Mouse (Mus musculus) liver, embryonic 13.5 days (tissue): ENCODE data around the gene Vcp. TPM values are rescaled to one million over a fixed set of nuclear protein-coding genes. Genes with fewer than 3 reads are reported as not detected.
"Not testable (repeated sequence)": the region's sequence is repeated elsewhere in the genome, so short reads cannot be mapped to it uniquely, and the experiment has no call there.

Experiments
- ATAC-seq: fragments of 200-750 bp; cut with Nextera tagmentation; 2 replicates; pipeline ENCODE4 v1.8.0; 2017; ENCODE audit warnings: low read depth, mild to moderate bottlenecking, moderate number of reproducible peaks, moderate library complexity
- DNase-seq: peaks from one replicate; pipeline ENCODE4 v3.0.0; 2022
- H3K27ac ChIP-seq: fragments of 300-500 bp; sonication (generic); 2 replicates; pipeline ENCODE4 v1.5.1; 2015; ENCODE audit warnings: moderate library complexity, mild to moderate bottlenecking, inconsistent platforms
- H3K27me3 ChIP-seq: fragments of 300-500 bp; sonication (generic); 2 replicates; pipeline ENCODE4 v1.6.1; 2015; ENCODE audit warnings: mild to moderate bottlenecking, inconsistent platforms
- H3K36me3 ChIP-seq: fragments of 300-500 bp; sonication (generic); 2 replicates; pipeline ENCODE4 v1.6.1; 2015; ENCODE audit warnings: mild to moderate bottlenecking, inconsistent platforms
- H3K4me1 ChIP-seq: fragments of 300-500 bp; sonication (generic); replicated peaks from 2 replicates; pipeline ENCODE4 v1.6.1; 2015; ENCODE audit warnings: inconsistent platforms
- H3K4me2 ChIP-seq: fragments of 300-500 bp; sonication (generic); 2 replicates; pipeline ENCODE4 v1.6.1; 2015; ENCODE audit warnings: inconsistent platforms, mild to moderate bottlenecking, moderate library complexity
- H3K4me3 ChIP-seq: fragments of 300-500 bp; sonication (generic); replicated peaks from 2 replicates; pipeline ENCODE4 v1.5.1; 2015; ENCODE audit warnings: mild to moderate bottlenecking, inconsistent platforms
- H3K9ac ChIP-seq: fragments of 300-500 bp; sonication (generic); 2 replicates; pipeline ENCODE4 v1.6.1; 2015; ENCODE audit warnings: mild to moderate bottlenecking, inconsistent platforms
- H3K9me3 ChIP-seq: fragments of 300-500 bp; sonication (generic); replicated peaks from 2 replicates; pipeline ENCODE4 v1.6.1; 2016; ENCODE audit warnings: inconsistent platforms
- WGBS: fragments of 180-500 bp; shearing (Covaris S2); methylation state at CpG from one replicate; pipeline ENCODE4 v1.1.7; 2015; ENCODE audit not compliant: insufficient replicate concordance; 5-methylcytosine and 5-hydroxymethylcytosine counted together
- polyA plus RNA-seq: library from polyadenylated mRNA; unstranded; fragments of >200 nt; fragmentation: Nextera tagmentation; extraction: Ambion mirVana; gene quantifications from 2 replicates; pipeline ENCODE4 v1.2.1, GENCODE M21; 2015

Vcp gene
- polyA plus RNA-seq, 1 experiment from 2014 or later, result 273 TPM

GRCm38 (mm10) chr4:43005765-43006164 is 5.5 kb upstream of the Vcp start:
- Histone ChIP-seq H3K36me3 (peaks cover 23% of the 10 kb centered on the region), H3K4me3 (no peak overlapping the region), H3K9me3 (no peaks in the 10 kb centered on the region), H3K9ac (no peak overlapping the region), H3K4me1 (peaks cover 29% of the 10 kb centered on the region), H3K27ac (no peak overlapping the region), H3K4me2 (no peak overlapping the region), H3K27me3 (no peaks in the 10 kb centered on the region)
- DNase-seq, result peak; percentile 38
- 42% methylated on average over 2 of the region's 2 CpGs for WGBS
- ATAC-seq, result no peak

DNA sequence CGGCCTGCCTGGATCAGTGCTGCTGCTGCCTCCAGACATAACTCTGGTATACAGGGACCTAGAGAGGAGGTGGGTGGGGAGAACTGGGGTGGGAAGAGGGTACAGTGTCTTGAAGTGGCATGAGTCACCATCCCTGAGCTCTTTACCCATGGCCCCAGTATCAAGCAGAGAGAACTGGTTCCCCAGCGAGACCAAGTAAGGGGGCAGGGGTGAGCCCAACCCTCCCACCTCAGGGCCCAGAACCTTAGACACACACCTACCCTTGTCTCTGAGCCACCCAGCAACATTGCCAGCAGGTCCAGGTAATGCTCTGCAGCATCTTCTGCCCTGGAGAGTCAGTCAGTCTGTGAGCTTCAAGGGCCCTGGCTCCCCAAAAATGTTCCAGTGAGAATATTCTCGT is 4.6 kb upstream of the Vcp start:
- no peak overlapping the region; the same call in 1 of the 2 replicates for H3K9ac ChIP-seq
- WGBS, result 89% methylated on average over 3 of the region's 3 CpGs

GRCm38 (mm10) chr4:43002756-43003439 is 2.6 kb upstream of the Vcp start:
- no peak for DNase-seq
- H3K27me3 ChIP-seq, result no peaks in the 10 kb centered on the region
- 77% methylated on average over 12 of the region's 12 CpGs for WGBS
- no peaks in the 10 kb centered on the region for H3K9me3 ChIP-seq
- H3K4me1 ChIP-seq, result peaks cover 22% of the 10 kb centered on the region
- H3K9ac ChIP-seq, result no peak overlapping the region
- ATAC-seq, result no peak
- no peak overlapping the region for H3K4me3 ChIP-seq
- H3K27ac ChIP-seq, result no peak overlapping the region
- peaks cover 29% of the 10 kb centered on the region for H3K36me3 ChIP-seq
- no peak overlapping the region for H3K4me2 ChIP-seq

More for the DNA sequence above, 4.6 kb upstream of the Vcp start:
- Histone ChIP-seq H3K27ac (no peak overlapping the region), H3K4me2 (no peak overlapping the region), H3K27me3 (no peaks in the 10 kb centered on the region), H3K4me3 (no peak overlapping the region), H3K9me3 (no peaks in the 10 kb centered on the region), H3K36me3 (peaks cover 23% of the 10 kb centered on the region), H3K4me1 (peaks cover 29% of the 10 kb centered on the region)
- no peak for DNase-seq
- ATAC-seq, result no peak

GRCm38 (mm10) chr4:43001272-43001671 is 965 bp upstream of the Vcp start:
- DNase-seq, result no peak
- Histone ChIP-seq H3K4me3 (no peak overlapping the region), H3K9ac (no peak overlapping the region), H3K4me1 (peaks cover 33% of the 10 kb centered on the region), H3K36me3 (peaks cover 36% of the 10 kb centered on the region), H3K27ac (peak overlapping the region; percentile 85; the same call in 1 of the 2 replicates), H3K27me3 (no peaks in the 10 kb centered on the region), H3K9me3 (no peaks in the 10 kb centered on the region), H3K4me2 (no peak overlapping the region)
- ATAC-seq, result no peak
- WGBS, result 70% methylated on average over 2 of the region's 2 CpGs

GRCm38 (mm10) chr4:42999451-43000140 is 711 bp downstream of the Vcp start:
- Histone ChIP-seq H3K27me3 (no peaks in the 10 kb centered on the region), H3K27ac (peak overlapping the region; percentile 100), H3K9ac (peak overlapping the region; percentile 98), H3K4me1 (peaks cover 33% of the 10 kb centered on the region), H3K36me3 (peaks cover 42% of the 10 kb centered on the region), H3K4me2 (peak overlapping the region; percentile 79), H3K9me3 (no peaks in the 10 kb centered on the region), H3K4me3 (peak overlapping the region; percentile 97)
- DNase-seq (peak; percentile 75), ATAC-seq (peak; percentile 71)
- WGBS, result under 1% methylated on average over 51 of the region's 51 CpGs

DNA sequence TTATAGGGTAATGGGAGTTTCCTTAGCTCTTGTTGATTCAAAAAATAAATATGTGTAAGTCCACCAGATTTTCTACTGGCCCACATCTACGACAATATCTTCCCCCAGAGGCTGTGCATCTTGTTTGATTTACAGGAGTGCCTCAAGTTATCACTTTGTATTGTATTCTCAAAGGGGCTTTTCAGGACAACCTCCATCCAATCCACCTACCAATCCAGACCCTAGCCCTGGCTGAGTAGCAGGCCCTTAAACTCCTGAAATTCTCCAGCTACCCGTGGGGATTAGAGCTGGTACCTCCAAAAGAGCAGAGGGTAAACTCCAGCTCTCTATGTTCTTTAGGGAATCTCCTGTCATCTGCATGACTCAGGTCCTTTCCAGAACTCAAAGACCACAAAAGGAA is 2.3 kb downstream of the Vcp start:
- H3K4me3 ChIP-seq, result peak overlapping the region; percentile 97
- H3K4me2 ChIP-seq, result peak overlapping the region; percentile 79
- H3K9me3 ChIP-seq, result no peaks in the 10 kb centered on the region
- H3K9ac ChIP-seq, result peak overlapping the region; percentile 98
- H3K36me3 ChIP-seq, result peaks cover 55% of the 10 kb centered on the region
- peaks cover 33% of the 10 kb centered on the region for H3K4me1 ChIP-seq
- H3K27ac ChIP-seq, result peak overlapping the region; percentile 53
- ATAC-seq (no peak), DNase-seq (no peak)
- no peaks in the 10 kb centered on the region for H3K27me3 ChIP-seq
- 49% methylated on average over 2 of the region's 2 CpGs for WGBS

- no peaks in the 10 kb centered on the region for H3K27me3 ChIP-seq
Measured at GRCm38 (mm10) chr4:42988296-42988695, 12.0 kb downstream of the Vcp start.

GRCm38 (mm10) chr4:42980467-42980866 is 19.8 kb downstream of the Vcp start:
- H3K27me3 ChIP-seq, H3K9me3 ChIP-seq, H3K9ac ChIP-seq, H3K4me1 ChIP-seq, DNase-seq, H3K27ac ChIP-seq, H3K4me3 ChIP-seq, ATAC-seq, H3K4me2 ChIP-seq: not testable (repeated sequence)
- peaks cover 75% of the 10 kb centered on the region for H3K36me3 ChIP-seq
- 80% methylated on average over 8 of the region's 8 CpGs for WGBS

More at GRCm38 (mm10) chr4:42988296-42988695, 12.0 kb downstream of the Vcp start:
- Histone ChIP-seq H3K4me1 (no peaks in the 10 kb centered on the region), H3K36me3 (peaks cover 97% of the 10 kb centered on the region), H3K27ac (no peak overlapping the region), H3K9me3 (no peaks in the 10 kb centered on the region), H3K9ac (no peak overlapping the region), H3K4me2 (no peak overlapping the region), H3K4me3 (no peak overlapping the region)
- DNase-seq, result no peak
- no peak for ATAC-seq
- WGBS, result 66% methylated on average over 1 of the region's 1 CpGs

DNA sequence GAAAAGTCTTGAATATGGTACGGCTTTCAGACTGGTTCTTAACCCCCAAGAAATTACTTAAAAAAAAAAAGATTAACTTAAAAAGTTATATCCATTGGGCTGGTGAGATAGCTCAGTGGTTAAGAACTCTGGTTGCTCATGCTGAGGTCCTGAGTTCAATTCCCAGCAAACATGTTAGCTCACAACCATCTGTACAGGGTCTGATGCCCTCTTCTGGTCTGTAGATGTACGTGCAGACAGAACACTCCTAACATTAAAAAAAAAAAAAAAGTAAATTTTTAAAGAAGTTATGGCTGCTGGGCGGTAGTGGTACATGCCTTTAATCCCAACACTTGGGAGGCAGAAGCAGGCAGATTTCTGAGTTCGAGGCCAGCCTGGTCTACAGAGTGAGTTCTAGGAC is 22.2 kb downstream of the Vcp start:
- H3K27me3 ChIP-seq, result no peaks in the 10 kb centered on the region
- H3K9ac ChIP-seq, result no peak overlapping the region
- 79% methylated on average over 4 of the region's 4 CpGs for WGBS
- no peak overlapping the region for H3K4me3 ChIP-seq
- H3K36me3 ChIP-seq, result peaks cover 53% of the 10 kb centered on the region
- no peaks in the 10 kb centered on the region for H3K4me1 ChIP-seq
- H3K27ac ChIP-seq, result no peak overlapping the region
- H3K4me2 ChIP-seq, result no peak overlapping the region
- H3K9me3 ChIP-seq, result no peaks in the 10 kb centered on the region
- no peak for ATAC-seq
- no peak for DNase-seq

DNA sequence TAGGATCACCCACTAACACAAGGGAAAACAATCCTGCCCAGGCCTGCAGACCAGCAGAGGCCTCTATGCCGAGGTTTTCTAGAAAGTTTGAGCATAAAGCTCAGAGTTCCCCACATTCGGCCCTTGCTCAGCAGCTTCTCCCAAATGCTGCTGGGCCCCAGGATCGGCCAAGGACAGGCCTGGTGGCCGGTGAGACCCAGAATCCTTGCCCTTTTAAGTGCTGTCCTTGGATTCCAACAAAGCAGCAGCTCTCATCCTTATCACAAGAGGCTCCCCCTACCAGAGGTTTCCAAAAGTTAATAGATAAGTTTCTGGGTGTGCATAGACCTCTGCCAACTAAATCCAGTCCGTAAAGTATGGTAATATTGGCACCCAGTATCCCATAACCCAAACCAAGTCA is 26.4 kb downstream of the Vcp start:
- 64% methylated on average over 5 of the region's 5 CpGs for WGBS
- no peak overlapping the region for H3K4me2 ChIP-seq
- no peaks in the 10 kb centered on the region for H3K4me1 ChIP-seq
- no peak overlapping the region for H3K9ac ChIP-seq
- H3K27me3 ChIP-seq, result peaks cover 4% of the 10 kb centered on the region; the same call in 1 of the 2 replicates
- peaks cover 15% of the 10 kb centered on the region for H3K36me3 ChIP-seq
- H3K4me3 ChIP-seq, result no peak overlapping the region
- ATAC-seq, result no peak
- H3K27ac ChIP-seq, result no peak overlapping the region
- H3K9me3 ChIP-seq, result no peaks in the 10 kb centered on the region
- no peak for DNase-seq

- DNase-seq (no peak), ATAC-seq (no peak)
- Histone ChIP-seq H3K4me1 (no peaks in the 10 kb centered on the region), H3K36me3 (peaks cover 5% of the 10 kb centered on the region), H3K9ac (no peak overlapping the region), H3K27me3 (peaks cover 4% of the 10 kb centered on the region; the same call in 1 of the 2 replicates), H3K9me3 (no peaks in the 10 kb centered on the region), H3K4me3 (no peak overlapping the region), H3K4me2 (no peak overlapping the region), H3K27ac (no peak overlapping the region)
- WGBS, result 67% methylated on average over 4 of the region's 4 CpGs
Measured at GRCm38 (mm10) chr4:42972952-42973351, 27.4 kb downstream of the Vcp start.
